Mouse (Mus musculus) liver, adult 2 months (tissue): ENCODE results near the gene Sds. TPM values are rescaled to one million over a fixed set of nuclear protein-coding genes. Genes with fewer than 3 reads are reported as not detected.

Experiments used
- DNase-seq: peaks from one replicate; pipeline ENCODE4 v3.0.0-alpha.2; 2011; ENCODE audit warnings: low read depth, low spot score; ENCODE audit errors: extremely low read depth
- H3K27ac ChIP-seq: fragments of 200-500 bp; replicated peaks from 2 replicates; pipeline ENCODE4 v1.5.1; 2012; ENCODE audit warnings: low read depth, mild to moderate bottlenecking, control low read depth, inconsistent platforms, low read length; ENCODE audit not compliant: insufficient read depth
- H3K27me3 ChIP-seq: fragments of 200-500 bp; 2 replicates; pipeline ENCODE4 v1.6.1; 2012; ENCODE audit warnings: mild to moderate bottlenecking, moderate library complexity, low read length, inconsistent platforms; ENCODE audit not compliant: control insufficient read depth, insufficient read depth
- H3K36me3 ChIP-seq: fragments of 200-500 bp; 2 replicates; pipeline ENCODE4 v1.6.1; 2012; ENCODE audit warnings: low read length, inconsistent platforms; ENCODE audit not compliant: control insufficient read depth, insufficient read depth
- H3K4me1 ChIP-seq: fragments of 200-500 bp; 2 replicates; pipeline ENCODE4 v1.6.1; 2011; ENCODE audit warnings: low read length; ENCODE audit not compliant: control insufficient read depth, insufficient read depth
- H3K4me3 ChIP-seq: fragments of 200-500 bp; 2 replicates; pipeline ENCODE4 v1.5.1; 2011; ENCODE audit warnings: low read depth, mild to moderate bottlenecking, control low read depth, low read length, moderate library complexity; ENCODE audit not compliant: insufficient read depth
- H3K79me2 ChIP-seq: fragments of 200-500 bp; 2 replicates; pipeline ENCODE4 v1.6.1; 2012; ENCODE audit warnings: inconsistent platforms, mild to moderate bottlenecking, low read length, moderate library complexity; ENCODE audit not compliant: control insufficient read depth, insufficient read depth
- H3K9ac ChIP-seq: fragments of 200-500 bp; 2 replicates; pipeline ENCODE4 v1.6.1; 2012; ENCODE audit warnings: low read depth, mild to moderate bottlenecking, control low read depth, inconsistent platforms, low read length
- CTCF ChIP-seq: fragments of 200-500 bp; IDR thresholded peaks from 2 replicates; pipeline ENCODE4 v1.5.1; 2011; ENCODE audit warnings: low read depth, low read length, control low read depth
- POLR2A ChIP-seq: fragments of 200-500 bp; IDR thresholded peaks from 2 replicates; pipeline ENCODE4 v1.6.1; 2011; ENCODE audit warnings: low read length, control low read depth; ENCODE audit not compliant: insufficient read depth; ENCODE audit errors: extremely low read depth
- WGBS: fragments of 180-500 bp; shearing (Covaris S2); methylation state at CpG from one replicate; pipeline ENCODE4 v1.1.7; 2018; 5-methylcytosine and 5-hydroxymethylcytosine counted together
- polyA plus RNA-seq: library from polyadenylated mRNA; depleted of rRNA; stranded (reverse); fragments of >200 nt; gene quantifications from 2 replicates; pipeline ENCODE4 v1.2.3, GENCODE M21; 2012
- total RNA-seq: library from RNA; depleted of rRNA; stranded (reverse); fragments of >200 nt; gene quantifications from 2 replicates; pipeline ENCODE4 v1.2.3, GENCODE M21; 2014

Gene Sds
- total and polyA plus RNA-seq, 2 experiments, result 410 to 648 TPM

- H3K4me1 ChIP-seq, result no peaks in the 10 kb centered on the region
- 4% methylated on average over 30 of the region's 30 CpGs for WGBS
- H3K9ac ChIP-seq, result no peak overlapping the region
- DNase-seq, result no peak
- no peak overlapping the region for H3K27ac ChIP-seq
- no peaks in the 10 kb centered on the region for H3K79me2 ChIP-seq
- H3K27me3 ChIP-seq, result peaks cover 43% of the 10 kb centered on the region
- H3K36me3 ChIP-seq, result no peaks in the 10 kb centered on the region
- TF ChIP-seq CTCF (no peak), POLR2A (no peak)
- H3K4me3 ChIP-seq, result no peak overlapping the region
Measured at GRCm38 (mm10) chr5:120431001-120431583, 45.2 kb upstream of the Sds start.

DNA sequence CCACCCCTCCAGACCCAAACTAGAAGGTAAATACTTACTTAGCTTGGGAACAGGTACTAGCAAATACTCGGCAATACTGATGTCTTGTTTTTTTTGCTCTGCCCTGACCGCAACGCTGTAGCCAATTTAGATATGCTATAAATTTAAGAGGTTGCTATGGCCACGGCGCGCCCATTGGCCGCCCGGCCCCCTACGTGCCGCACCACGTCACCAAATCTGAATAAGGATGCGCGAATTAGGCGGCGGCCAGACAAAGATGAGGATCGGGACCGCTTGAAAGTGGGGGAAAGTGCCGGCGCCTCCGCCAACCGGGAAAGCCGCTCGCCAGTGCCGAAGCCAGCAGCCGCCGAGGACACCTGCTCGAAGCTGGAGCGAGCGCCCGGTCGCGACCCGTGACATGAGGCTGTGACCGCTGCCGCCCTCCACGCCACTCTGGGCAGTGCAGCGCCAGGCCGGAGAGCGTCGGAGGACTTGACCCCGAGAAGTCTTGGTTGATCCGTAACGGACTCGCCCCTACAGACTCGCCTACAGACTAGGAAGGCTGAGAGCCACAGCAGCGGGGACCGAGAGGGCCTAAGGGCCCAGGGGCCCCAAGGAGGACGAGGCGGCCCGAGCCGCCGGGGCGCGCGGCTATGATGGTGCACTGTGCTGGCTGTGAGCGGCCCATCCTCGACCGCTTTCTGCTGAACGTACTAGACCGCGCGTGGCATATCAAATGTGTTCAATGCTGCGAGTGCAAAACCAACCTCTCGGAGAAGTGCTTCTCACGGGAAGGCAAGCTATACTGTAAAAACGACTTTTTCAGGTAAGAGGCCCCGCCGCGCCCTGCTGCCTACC, 44.5 kb upstream of the Sds start, which contains the start of gene Lhx5:
TSS of gene Lhx5 (plus strand) at position 51 of the 837 bp plus-strand sequence.
- peaks cover 46% of the 10 kb centered on the region for H3K27me3 ChIP-seq
- 3% methylated on average over 69 of the region's 69 CpGs for whole genome bisulfite sequencing
- H3K27ac ChIP-seq, result no peak within 1 kb of the TSS

GRCm38 (mm10) chr5:120432486-120433015, 43.8 kb upstream of the Sds start:
- peaks cover 39% of the 10 kb centered on the region for H3K27me3 ChIP-seq
- H3K36me3 ChIP-seq, result no peaks in the 10 kb centered on the region
- H3K4me3 ChIP-seq, result no peak overlapping the region
- no peak for DNase-seq
- H3K79me2 ChIP-seq, result no peaks in the 10 kb centered on the region
- no peak overlapping the region for H3K9ac ChIP-seq
- TF ChIP-seq CTCF (no peak), POLR2A (no peak)
- 2% methylated on average over 9 of the region's 9 CpGs for WGBS
- no peaks in the 10 kb centered on the region for H3K4me1 ChIP-seq
- no peak overlapping the region for H3K27ac ChIP-seq

More for the DNA sequence above, 44.5 kb upstream of the Sds start, which contains the start of gene Lhx5:
- Histone ChIP-seq H3K9ac (no peak within 1 kb of the TSS), H3K36me3 (no peaks in the 10 kb centered on the region), H3K79me2 (no peaks in the 10 kb centered on the region), H3K4me1 (no peaks in the 10 kb centered on the region), H3K4me3 (no peak within 1 kb of the TSS)
- TF ChIP-seq CTCF (no peak), POLR2A (no peak)
- DNase-seq, result no peak

DNA sequence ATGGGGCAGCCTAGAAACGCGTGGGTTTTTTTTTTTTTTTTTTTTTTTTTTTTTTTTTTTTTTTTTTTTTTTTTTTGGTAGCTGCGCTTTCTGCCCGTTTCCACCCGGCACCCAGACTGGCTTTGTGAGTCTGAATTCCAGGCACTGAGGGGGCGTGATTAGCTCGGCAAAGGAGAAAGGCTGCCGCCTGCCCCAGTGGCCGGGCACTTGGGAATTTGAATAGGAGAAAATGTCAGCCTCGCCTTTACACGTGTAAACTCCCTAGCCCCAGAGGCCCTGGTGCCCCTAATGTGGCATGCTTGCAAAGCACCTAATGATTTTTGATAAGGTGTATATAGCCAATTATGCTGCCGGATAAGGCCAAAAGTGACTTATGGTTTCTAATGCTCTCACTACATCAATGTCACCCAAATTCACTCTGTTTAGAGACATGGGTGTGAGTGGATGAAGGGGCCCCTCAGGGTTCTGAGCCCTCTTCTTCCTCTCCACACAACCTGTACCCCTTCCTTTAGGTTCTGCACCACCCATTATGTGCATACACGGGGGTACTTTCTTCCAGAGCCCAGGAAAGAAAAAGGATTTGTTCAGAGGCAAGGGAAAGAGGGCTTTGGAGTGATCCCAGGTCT, 43.1 kb upstream of the Sds start:
- Histone ChIP-seq H3K36me3 (no peaks in the 10 kb centered on the region), H3K79me2 (no peaks in the 10 kb centered on the region), H3K9ac (no peak overlapping the region), H3K4me3 (no peak overlapping the region), H3K27me3 (peaks cover 39% of the 10 kb centered on the region), H3K4me1 (no peaks in the 10 kb centered on the region), H3K27ac (no peak overlapping the region)
- 5% methylated on average over 13 of the region's 13 CpGs for WGBS
- TF ChIP-seq POLR2A (no peak), CTCF (no peak)
- no peak for DNase-seq

DNA sequence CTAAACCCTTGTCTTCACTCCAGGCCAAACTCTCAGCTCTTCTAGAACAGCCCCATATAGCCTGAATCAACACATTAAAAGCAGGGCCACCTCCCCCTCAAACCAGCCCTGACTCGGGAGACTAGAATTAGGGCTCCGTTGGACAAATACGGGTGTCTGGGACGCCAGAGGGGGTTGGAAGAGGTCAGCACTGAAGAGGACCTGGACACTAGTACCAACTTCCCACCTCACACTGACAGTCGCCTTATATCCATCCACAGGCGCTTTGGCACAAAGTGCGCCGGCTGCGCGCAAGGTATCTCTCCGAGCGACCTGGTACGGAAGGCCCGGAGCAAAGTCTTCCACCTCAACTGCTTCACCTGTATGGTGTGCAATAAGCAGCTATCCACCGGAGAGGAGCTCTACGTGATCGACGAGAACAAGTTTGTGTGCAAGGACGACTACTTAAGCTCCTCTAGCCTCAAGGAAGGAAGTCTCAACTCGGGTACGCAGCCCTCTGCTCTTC, 42.0 kb upstream of the Sds start:
- no peak overlapping the region for H3K9ac ChIP-seq
- H3K27me3 ChIP-seq, result peaks cover 40% of the 10 kb centered on the region
- no peaks in the 10 kb centered on the region for H3K4me1 ChIP-seq
- DNase-seq, result no peak
- H3K36me3 ChIP-seq, result no peaks in the 10 kb centered on the region
- WGBS, result 6% methylated on average over 21 of the region's 21 CpGs
- TF ChIP-seq CTCF, result no peak
- TF ChIP-seq POLR2A, result no peak
- H3K4me3 ChIP-seq, result no peak overlapping the region
- no peak overlapping the region for H3K27ac ChIP-seq
- no peaks in the 10 kb centered on the region for H3K79me2 ChIP-seq
